Mouse (Mus musculus) forebrain, embryonic 10.5 days (tissue): ENCODE results near the gene Fam228a. TPM values are rescaled to one million over a fixed set of nuclear protein-coding genes. Genes with fewer than 3 reads are reported as not detected.
A peak's percentile ranks its signal among the peaks of the same experiment; 100 is the strongest.
"Not testable (repeated sequence)": the region's sequence is repeated elsewhere in the genome, so short reads cannot be mapped to it uniquely, and the experiment has no call there.

ENCODE experiments used
- DNase-seq: peaks from one replicate; pipeline ENCODE4 v3.0.0-alpha.2; 2017; ENCODE audit warnings: low spot score; ENCODE audit errors: extremely low spot score
- H3K27ac ChIP-seq: fragments of 300-500 bp; sonication (generic); 2 replicates; pipeline ENCODE4 v1.5.1; 2016; ENCODE audit warnings: mild to moderate bottlenecking
- H3K27me3 ChIP-seq: fragments of 300-500 bp; sonication (generic); 2 replicates; pipeline ENCODE4 v1.6.1; 2016; ENCODE audit warnings: mild to moderate bottlenecking; ENCODE audit not compliant: poor library complexity, severe bottlenecking
- H3K36me3 ChIP-seq: fragments of 300-500 bp; sonication (generic); replicated peaks from 2 replicates; pipeline ENCODE4 v1.6.1; 2016; ENCODE audit warnings: mild to moderate bottlenecking, moderate library complexity
- H3K4me1 ChIP-seq: fragments of 300-500 bp; sonication (generic); 2 replicates; pipeline ENCODE4 v1.6.1; 2016
- H3K4me3 ChIP-seq: fragments of 300-500 bp; sonication (generic); 2 replicates; pipeline ENCODE4 v1.5.1; 2016; ENCODE audit warnings: mild to moderate bottlenecking, moderate library complexity
- H3K9me3 ChIP-seq: fragments of 300-500 bp; sonication (generic); 2 replicates; pipeline ENCODE4 v1.6.1; 2016; ENCODE audit warnings: mild to moderate bottlenecking, moderate library complexity
- WGBS: fragments of 180-500 bp; shearing (Covaris S2); methylation state at CpG from one replicate; pipeline ENCODE4 v1.1.7; 2016; 5-methylcytosine and 5-hydroxymethylcytosine counted together
- polyA plus RNA-seq: library from polyadenylated mRNA; unstranded; fragments of >200 nt; fragmentation: Nextera tagmentation; extraction: Ambion mirVana; gene quantifications from 2 replicates; pipeline ENCODE4 v1.2.1, GENCODE M21; 2016

Gene Fam228a
- polyA plus RNA-seq, 1 experiment from 2014 or later = 0.35 TPM

DNA sequence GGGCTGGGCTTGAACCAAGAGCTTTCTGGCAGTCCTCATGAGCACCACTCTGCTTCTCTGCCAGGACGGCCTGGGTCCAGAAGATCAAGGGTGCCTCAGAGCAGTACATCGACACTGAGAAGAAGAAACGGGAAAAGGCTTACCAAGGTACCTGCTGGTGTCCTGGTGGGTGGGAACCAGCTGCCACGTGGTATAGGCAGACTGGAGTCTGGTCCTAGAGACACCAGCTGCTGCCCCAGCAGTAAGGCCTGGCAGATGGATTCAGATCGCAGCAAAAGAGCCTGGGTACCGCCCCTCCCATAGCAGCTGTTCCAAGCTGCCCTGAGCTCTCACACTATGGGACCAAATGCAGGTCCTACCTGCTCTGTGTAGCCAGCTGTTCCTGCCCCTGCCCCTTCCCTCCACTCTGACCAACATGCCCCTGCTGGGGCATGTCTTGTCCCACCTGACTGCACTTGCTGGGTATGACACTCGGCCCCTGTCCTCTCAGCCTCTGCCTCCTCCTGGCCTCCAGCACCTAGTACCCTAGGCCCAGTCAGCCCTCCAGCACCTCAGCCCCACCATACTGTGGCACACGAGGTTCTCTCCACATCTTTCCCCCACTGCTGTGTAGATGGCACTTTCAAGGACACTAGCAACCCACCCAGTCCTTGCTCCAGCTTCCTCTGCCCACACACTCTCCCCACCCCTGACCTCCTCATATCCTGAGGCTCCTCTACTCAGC lies 29.2 kb downstream of the Fam228a start:
- no peaks in the 10 kb centered on the region for H3K4me1 ChIP-seq
- H3K27ac ChIP-seq = no peak overlapping the region
- DNase-seq = peak; percentile 11
- H3K27me3 ChIP-seq = no peaks in the 10 kb centered on the region
- H3K36me3 ChIP-seq = peaks cover 28% of the 10 kb centered on the region
- WGBS = 84% methylated on average over 8 of the region's 8 CpGs
- H3K4me3 ChIP-seq = no peak overlapping the region
- H3K9me3 ChIP-seq = no peaks in the 10 kb centered on the region

DNA sequence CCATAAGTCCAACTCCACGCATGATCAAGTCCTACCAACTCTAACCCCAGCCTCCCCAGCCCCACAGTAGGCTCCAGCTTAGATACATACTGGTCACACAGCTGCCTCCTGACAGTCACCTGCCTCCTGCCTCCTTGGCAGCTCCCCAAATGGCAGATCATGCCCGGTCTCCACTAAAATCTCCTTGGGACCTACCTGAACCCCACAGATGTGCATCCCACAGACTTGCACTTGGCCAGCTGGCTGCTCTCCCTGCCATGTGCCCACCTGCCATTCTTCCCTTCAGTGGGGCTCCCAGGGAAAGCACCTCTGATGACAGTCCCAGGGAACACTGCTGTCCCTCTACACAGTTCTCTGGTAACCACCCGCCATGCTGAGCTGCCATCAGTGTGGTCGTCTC lies 29.9 kb downstream of the Fam228a start:
- Histone ChIP-seq H3K27me3 (no peaks in the 10 kb centered on the region), H3K9me3 (no peaks in the 10 kb centered on the region), H3K4me1 (no peaks in the 10 kb centered on the region), H3K36me3 (peaks cover 28% of the 10 kb centered on the region), H3K4me3 (no peak overlapping the region), H3K27ac (no peak overlapping the region)
- WGBS = 89% methylated on average over 4 of the region's 4 CpGs
- DNase-seq = peak; percentile 12

GRCm38 (mm10) chr12:4707488-4708017 lies 30.7 kb downstream of the Fam228a start:
- 93% methylated on average over 14 of the region's 14 CpGs for WGBS
- Histone ChIP-seq H3K27ac (no peak overlapping the region), H3K4me1 (no peaks in the 10 kb centered on the region), H3K27me3 (no peaks in the 10 kb centered on the region), H3K4me3 (no peak overlapping the region), H3K36me3 (peaks cover 27% of the 10 kb centered on the region), H3K9me3 (no peaks in the 10 kb centered on the region)
- DNase-seq = peak; percentile 8

DNA sequence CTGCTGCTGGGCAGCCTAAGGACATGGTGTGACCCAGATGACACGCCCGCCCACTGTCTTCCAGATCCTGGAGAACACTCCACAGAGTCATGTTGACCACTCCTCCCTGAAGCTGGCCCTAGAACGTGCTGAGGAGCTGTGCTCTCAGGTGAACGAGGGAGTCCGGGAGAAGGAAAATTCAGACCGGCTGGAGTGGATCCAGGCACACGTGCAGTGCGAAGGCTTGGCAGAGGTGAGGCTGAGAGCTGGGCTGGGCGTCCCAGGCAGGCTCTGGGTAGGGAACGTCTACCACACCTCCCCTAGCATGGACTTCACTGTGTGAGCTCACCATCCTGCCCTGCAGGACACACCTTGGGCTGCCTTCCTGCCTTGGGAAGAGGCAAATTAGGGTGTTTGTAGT lies 31.3 kb downstream of the Fam228a start:
- H3K27ac ChIP-seq = no peak overlapping the region
- WGBS = 84% methylated on average over 10 of the region's 10 CpGs
- no peaks in the 10 kb centered on the region for H3K27me3 ChIP-seq
- H3K4me3 ChIP-seq = no peak overlapping the region
- peak; percentile 12 for DNase-seq
- H3K36me3 ChIP-seq = peaks cover 20% of the 10 kb centered on the region
- no peaks in the 10 kb centered on the region for H3K9me3 ChIP-seq
- no peaks in the 10 kb centered on the region for H3K4me1 ChIP-seq

DNA sequence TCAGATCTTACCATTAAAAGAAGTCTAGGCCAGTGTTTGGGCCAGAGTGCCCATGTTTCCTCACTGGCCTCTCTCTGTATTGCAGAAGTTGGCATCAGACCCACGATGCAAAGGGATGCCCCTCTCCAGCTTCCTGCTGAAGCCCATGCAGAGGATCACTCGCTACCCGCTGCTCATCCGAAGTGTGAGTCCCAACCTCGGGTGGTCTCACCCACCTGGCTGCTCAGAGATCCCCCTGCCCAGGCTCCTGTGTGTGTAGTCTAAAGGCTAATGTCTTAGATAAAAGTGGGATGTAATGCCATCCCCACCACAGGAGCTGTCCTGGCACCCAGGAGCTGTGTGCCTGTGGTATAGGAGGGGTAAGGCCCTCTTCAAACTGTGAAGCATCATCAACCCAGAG lies 32.1 kb downstream of the Fam228a start:
- no peak for DNase-seq
- Histone ChIP-seq H3K36me3 (peaks cover 18% of the 10 kb centered on the region), H3K27ac (no peak overlapping the region), H3K4me3 (no peak overlapping the region), H3K9me3 (no peaks in the 10 kb centered on the region), H3K4me1 (no peaks in the 10 kb centered on the region), H3K27me3 (no peaks in the 10 kb centered on the region)
- 94% methylated on average over 5 of the region's 5 CpGs for WGBS

DNA sequence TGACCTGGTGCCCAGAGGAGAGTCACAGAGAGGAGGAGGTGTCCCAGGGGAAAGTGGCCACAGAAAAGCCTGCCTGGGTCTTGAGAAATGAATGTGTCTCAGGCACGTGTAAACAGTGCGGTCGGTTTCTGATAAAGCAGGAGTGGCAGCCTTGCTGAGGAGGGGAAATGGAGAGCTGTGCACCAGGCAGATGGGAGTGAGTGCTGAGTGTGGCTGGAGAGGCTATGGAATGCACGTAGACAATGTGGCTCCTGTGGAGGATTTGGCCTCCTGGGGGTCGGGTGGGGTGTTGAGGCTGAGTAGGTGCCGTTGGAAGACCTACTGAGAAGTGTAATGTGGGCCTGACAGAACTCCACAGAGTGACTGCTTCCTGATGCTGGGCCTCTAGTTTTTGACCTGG lies 32.6 kb downstream of the Fam228a start:
- H3K4me1 ChIP-seq, DNase-seq, H3K27me3 ChIP-seq, H3K27ac ChIP-seq, H3K4me3 ChIP-seq, H3K9me3 ChIP-seq: not testable (repeated sequence)
- WGBS = 78% methylated on average over 6 of the region's 6 CpGs
- peaks cover 18% of the 10 kb centered on the region for H3K36me3 ChIP-seq

GRCm38 (mm10) chr12:4694534-4694933 lies 43.7 kb downstream of the Fam228a start:
- Histone ChIP-seq H3K27me3 (no peaks in the 10 kb centered on the region), H3K27ac (no peak overlapping the region), H3K9me3 (no peaks in the 10 kb centered on the region), H3K36me3 (peaks cover 2% of the 10 kb centered on the region; the same call in 1 of the 2 replicates), H3K4me3 (no peak overlapping the region), H3K4me1 (peaks cover 4% of the 10 kb centered on the region; the same call in 1 of the 2 replicates)
- WGBS = 91% methylated on average over 1 of the region's 1 CpGs
- DNase-seq = no peak

DNA sequence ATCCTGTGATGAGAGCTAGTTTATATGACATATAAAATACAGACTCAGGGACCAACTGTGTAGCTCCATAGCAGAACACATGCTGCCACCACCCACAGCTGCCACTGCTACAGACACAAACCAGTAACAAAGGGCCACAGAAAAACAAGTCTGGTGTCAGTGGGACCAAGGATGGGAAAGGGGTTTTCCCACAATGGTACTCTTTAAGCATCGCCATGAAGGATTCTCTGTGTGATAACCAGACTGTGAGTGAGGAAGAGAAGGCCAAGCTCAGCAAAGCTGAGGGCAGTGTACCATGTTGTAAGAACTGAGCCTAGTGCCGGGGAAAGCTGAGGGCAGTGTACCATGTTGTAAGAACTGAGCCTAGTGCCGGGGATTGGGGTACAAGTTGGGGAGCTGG lies 47.0 kb downstream of the Fam228a start:
- no peak for DNase-seq
- no peaks in the 10 kb centered on the region for H3K27me3 ChIP-seq
- no peak overlapping the region for H3K27ac ChIP-seq
- no peaks in the 10 kb centered on the region for H3K36me3 ChIP-seq
- H3K4me1 ChIP-seq = no peaks in the 10 kb centered on the region
- H3K9me3 ChIP-seq = no peaks in the 10 kb centered on the region
- WGBS = 90% methylated on average over 3 of the region's 3 CpGs
- no peak overlapping the region for H3K4me3 ChIP-seq

DNA sequence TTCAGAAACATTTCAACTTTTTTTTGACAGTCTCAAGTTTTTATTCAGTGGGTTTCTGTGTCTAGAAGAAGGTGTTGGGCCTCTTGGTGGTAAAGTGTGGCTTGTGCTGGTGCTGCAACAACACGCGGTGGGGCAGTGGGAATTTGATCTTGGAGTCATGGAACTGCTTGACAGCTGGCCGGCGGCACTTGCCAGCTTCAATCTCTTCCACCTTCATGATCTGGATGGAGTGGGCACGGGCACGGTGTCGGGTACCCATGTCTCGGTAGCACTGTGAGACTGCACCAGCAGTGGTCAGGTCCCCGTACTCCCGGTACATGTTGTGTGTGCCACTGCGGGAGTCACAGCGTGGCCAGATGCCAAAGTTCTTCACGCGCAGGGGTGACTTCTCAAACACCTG lies 48.9 kb downstream of the Fam228a start:
- H3K27ac ChIP-seq = no peak overlapping the region
- no peaks in the 10 kb centered on the region for H3K27me3 ChIP-seq
- no peaks in the 10 kb centered on the region for H3K36me3 ChIP-seq
- no peaks in the 10 kb centered on the region for H3K9me3 ChIP-seq
- no peak for DNase-seq
- no peaks in the 10 kb centered on the region for H3K4me1 ChIP-seq
- 93% methylated on average over 14 of the region's 14 CpGs for WGBS
- no peak overlapping the region for H3K4me3 ChIP-seq

GRCm38 (mm10) chr12:4688386-4688785 lies 49.8 kb downstream of the Fam228a start:
- Histone ChIP-seq H3K9me3 (no peaks in the 10 kb centered on the region), H3K36me3 (no peaks in the 10 kb centered on the region), H3K27ac (no peak overlapping the region), H3K27me3 (no peaks in the 10 kb centered on the region), H3K4me1 (no peaks in the 10 kb centered on the region), H3K4me3 (no peak overlapping the region)
- WGBS = 96% methylated on average over 2 of the region's 2 CpGs
- DNase-seq = no peak

- no peak overlapping the region for H3K4me3 ChIP-seq
- H3K9me3 ChIP-seq = no peaks in the 10 kb centered on the region
- no peaks in the 10 kb centered on the region for H3K36me3 ChIP-seq
- no peak overlapping the region for H3K27ac ChIP-seq
- WGBS = 74% methylated on average over 4 of the region's 4 CpGs
- no peak for DNase-seq
- H3K4me1 ChIP-seq = no peaks in the 10 kb centered on the region
- H3K27me3 ChIP-seq = no peaks in the 10 kb centered on the region
Measured at GRCm38 (mm10) chr12:4685441-4685840, 52.8 kb downstream of the Fam228a start.

DNA sequence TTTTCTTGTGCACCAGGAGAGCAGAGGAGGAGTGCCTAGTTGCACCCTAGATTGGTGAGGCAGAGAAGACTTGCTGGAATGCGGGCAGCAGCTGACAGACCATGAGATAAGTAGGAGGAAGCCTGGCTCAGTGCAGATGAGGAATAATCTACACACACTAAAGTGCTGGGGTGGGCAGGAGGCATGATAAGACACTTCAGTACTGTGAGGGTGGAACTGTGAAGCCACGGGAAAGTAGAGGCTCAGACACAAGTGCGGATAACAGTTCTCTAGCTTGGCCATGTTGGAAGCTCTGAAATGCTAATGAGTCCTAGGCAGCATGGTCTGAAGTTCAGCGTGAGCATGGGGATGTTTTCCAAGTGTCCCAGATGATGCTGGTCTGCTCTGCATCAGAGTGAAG lies 58.3 kb downstream of the Fam228a start:
- WGBS = 82% methylated on average over 4 of the region's 4 CpGs
- no peaks in the 10 kb centered on the region for H3K27me3 ChIP-seq
- H3K27ac ChIP-seq = no peak overlapping the region
- no peaks in the 10 kb centered on the region for H3K9me3 ChIP-seq
- H3K36me3 ChIP-seq = no peaks in the 10 kb centered on the region
- H3K4me1 ChIP-seq = no peaks in the 10 kb centered on the region
- H3K4me3 ChIP-seq = no peak overlapping the region
- no peak for DNase-seq

DNA sequence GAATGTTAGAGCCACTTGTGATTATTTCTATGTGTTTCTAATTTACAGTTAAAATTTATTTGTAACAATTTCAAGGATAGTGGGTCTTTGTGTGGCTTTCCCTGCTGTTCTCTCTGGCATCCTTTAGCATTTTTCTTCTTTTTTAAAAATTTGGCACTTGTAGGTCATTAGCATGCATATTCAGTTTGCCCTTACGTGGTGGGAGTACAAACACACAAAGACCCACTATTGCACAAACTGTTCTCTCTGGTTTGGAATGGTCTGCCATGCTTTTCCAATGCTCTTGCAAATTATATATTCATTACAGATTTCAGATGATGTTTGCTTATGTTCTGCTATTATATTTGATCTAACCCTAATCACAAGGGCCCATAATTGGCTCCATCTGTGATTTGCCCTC lies 61.9 kb downstream of the Fam228a start:
- no peaks in the 10 kb centered on the region for H3K4me1 ChIP-seq
- 88% methylated on average over 1 of the region's 1 CpGs for WGBS
- no peak overlapping the region for H3K4me3 ChIP-seq
- no peaks in the 10 kb centered on the region for H3K27me3 ChIP-seq
- DNase-seq = no peak
- peaks cover 24% of the 10 kb centered on the region for H3K36me3 ChIP-seq
- no peak overlapping the region for H3K27ac ChIP-seq
- H3K9me3 ChIP-seq = no peaks in the 10 kb centered on the region
